Mouse (Mus musculus) G1E (cell line): ENCODE results near the gene Anapc16. TPM values are rescaled to one million over a fixed set of nuclear protein-coding genes. Genes with fewer than 3 reads are reported as not detected.

Source experiments
- ATAC-seq: 2 replicates; pipeline ENCODE4 v1.8.0; 2016; ENCODE audit warnings: mild to moderate bottlenecking; ENCODE audit not compliant: insufficient number of reproducible peaks, poor library complexity, low FRiP score, severe bottlenecking; ENCODE audit errors: extremely low read depth
- DNase-seq: peaks from one replicate; pipeline ENCODE4 v3.0.0; 2012; ENCODE audit warnings: low spot score
- H3K27me3 ChIP-seq: 2 replicates; pipeline ENCODE4 v1.6.1; 2012; ENCODE audit warnings: mild to moderate bottlenecking, low read length, inconsistent platforms; ENCODE audit not compliant: insufficient read depth
- H3K36me3 ChIP-seq: replicated peaks from 2 replicates; pipeline ENCODE3; 2012; ENCODE audit warnings: mild to moderate bottlenecking, inconsistent platforms
- H3K4me1 ChIP-seq: 2 replicates; pipeline ENCODE4 v1.6.1; 2012; ENCODE audit warnings: low read depth, low read length, inconsistent platforms, mixed read lengths; ENCODE audit not compliant: insufficient read depth
- H3K4me3 ChIP-seq: 2 replicates; pipeline ENCODE4 v1.5.1; 2012; ENCODE audit warnings: low read depth, mild to moderate bottlenecking, inconsistent platforms, low read length, moderate library complexity, mixed read lengths
- H3K9me3 ChIP-seq: replicated peaks from 2 replicates; pipeline ENCODE4 v1.6.1; 2012; ENCODE audit warnings: inconsistent platforms
- CTCF ChIP-seq: IDR thresholded peaks from 2 replicates; pipeline ENCODE4 v1.5.1; 2012; ENCODE audit warnings: low read depth, low read length, inconsistent platforms, mixed read lengths
- GATA1 ChIP-seq: IDR thresholded peaks from 2 replicates; pipeline ENCODE4 v1.6.1; 2012; ENCODE audit warnings: borderline replicate concordance, low read length, inconsistent platforms, mixed read lengths
- GATA2 ChIP-seq: IDR thresholded peaks from 2 replicates; pipeline ENCODE4 v1.6.1; 2012; ENCODE audit warnings: low read depth, low read length, inconsistent platforms, borderline replicate concordance
- POLR2AphosphoS5 ChIP-seq: IDR thresholded peaks from 2 replicates; pipeline ENCODE4 v1.6.1; 2012; ENCODE audit warnings: low read depth, low read length, inconsistent platforms; ENCODE audit not compliant: insufficient replicate concordance
- TAL1 ChIP-seq: conservative IDR thresholded peaks from 2 replicates; pipeline ENCODE4 v1.6.1; 2012; ENCODE audit warnings: low read depth, low read length, inconsistent platforms, mixed read lengths
- polyA plus RNA-seq: library from polyadenylated mRNA; stranded (reverse); fragments of >175 nt; gene quantifications from 2 replicates; pipeline ENCODE4 v1.2.3, GENCODE M21; 2012
- total RNA-seq, 2 experiments: library from RNA; stranded (forward) in 1 of 2; stranded (reverse) in 1 of 2; fragments of 200-1000 nt in 1 of 2; fragments of >200 nt in 1 of 2; fragmentation: Nextera tagmentation in 1 of 2; gene quantifications; 2 replicates each; pipeline ENCODE4 v1.2.3; 2014 to 2017

Anapc16 gene
- total and polyA plus RNA-seq, 3 experiments, result 26.3 to 43.2 (median 36.7) TPM

- Histone ChIP-seq H3K27me3 (no peaks in the 10 kb centered on the region), H3K36me3 (peaks cover 23% of the 10 kb centered on the region), H3K9me3 (no peaks in the 10 kb centered on the region), H3K4me3 (no peak overlapping the region), H3K4me1 (no peaks in the 10 kb centered on the region; the same call in 1 of the 2 replicates)
- ATAC-seq, result no peak
- TF ChIP-seq GATA2 (no peak), CTCF (no peak), POLR2AphosphoS5 (no peak), TAL1 (no peak), GATA1 (no peak)
- no peak for DNase-seq
These were observed 30.1 kb upstream of the Anapc16 start for GRCm38 (mm10) chr10:60033064-60033463.

- no peak for ATAC-seq
- Histone ChIP-seq H3K9me3 (no peaks in the 10 kb centered on the region), H3K4me3 (no peak overlapping the region), H3K27me3 (no peaks in the 10 kb centered on the region), H3K4me1 (no peaks in the 10 kb centered on the region; the same call in 1 of the 2 replicates), H3K36me3 (peaks cover 25% of the 10 kb centered on the region)
- no peak for TF ChIP-seq TAL1
- TF ChIP-seq GATA2, result no peak
- TF ChIP-seq CTCF, result no peak
- TF ChIP-seq GATA1, result no peak
- TF ChIP-seq POLR2AphosphoS5, result no peak
- DNase-seq, result no peak
These were observed 29.7 kb upstream of the Anapc16 start for GRCm38 (mm10) chr10:60032622-60033021.

GRCm38 (mm10) chr10:60031985-60032384, 29.1 kb upstream of the Anapc16 start:
- Histone ChIP-seq H3K4me1 (no peaks in the 10 kb centered on the region; the same call in 1 of the 2 replicates), H3K27me3 (no peaks in the 10 kb centered on the region), H3K4me3 (no peak overlapping the region), H3K9me3 (no peaks in the 10 kb centered on the region), H3K36me3 (peaks cover 29% of the 10 kb centered on the region)
- ATAC-seq (no peak), DNase-seq (no peak)
- TF ChIP-seq GATA1 (no peak), GATA2 (no peak), TAL1 (no peak)

- Histone ChIP-seq H3K9me3 (no peaks in the 10 kb centered on the region), H3K27me3 (no peaks in the 10 kb centered on the region), H3K4me1 (no peaks in the 10 kb centered on the region; the same call in 1 of the 2 replicates), H3K36me3 (peaks cover 33% of the 10 kb centered on the region), H3K4me3 (no peak overlapping the region)
- DNase-seq (no peak), ATAC-seq (no peak)
- no peak for TF ChIP-seq POLR2AphosphoS5
- TF ChIP-seq GATA1, result no peak
- TF ChIP-seq CTCF, result no peak
- TF ChIP-seq GATA2, result no peak
- no peak for TF ChIP-seq TAL1
These were observed 28.6 kb upstream of the Anapc16 start for GRCm38 (mm10) chr10:60031562-60031961.

- Histone ChIP-seq H3K4me1 (no peaks in the 10 kb centered on the region), H3K36me3 (peaks cover 37% of the 10 kb centered on the region), H3K4me3 (no peak overlapping the region), H3K9me3 (no peaks in the 10 kb centered on the region), H3K27me3 (no peaks in the 10 kb centered on the region)
- TF ChIP-seq GATA1 (no peak), TAL1 (no peak), CTCF (no peak), POLR2AphosphoS5 (no peak)
- DNase-seq, result no peak
- ATAC-seq, result no peak
These were observed 26.5 kb upstream of the Anapc16 start for GRCm38 (mm10) chr10:60029387-60029786.

GRCm38 (mm10) chr10:60028979-60029378, 26.0 kb upstream of the Anapc16 start:
- Histone ChIP-seq H3K9me3 (no peaks in the 10 kb centered on the region), H3K4me3 (no peak overlapping the region), H3K27me3 (no peaks in the 10 kb centered on the region), H3K36me3 (peaks cover 37% of the 10 kb centered on the region), H3K4me1 (no peaks in the 10 kb centered on the region)
- no peak for DNase-seq
- TF ChIP-seq GATA1 (no peak), POLR2AphosphoS5 (no peak), TAL1 (no peak), GATA2 (no peak), CTCF (no peak)
- no peak for ATAC-seq
